Mouse (Mus musculus): Measurements from ENCODE around the gene Srsf9.

DNA sequence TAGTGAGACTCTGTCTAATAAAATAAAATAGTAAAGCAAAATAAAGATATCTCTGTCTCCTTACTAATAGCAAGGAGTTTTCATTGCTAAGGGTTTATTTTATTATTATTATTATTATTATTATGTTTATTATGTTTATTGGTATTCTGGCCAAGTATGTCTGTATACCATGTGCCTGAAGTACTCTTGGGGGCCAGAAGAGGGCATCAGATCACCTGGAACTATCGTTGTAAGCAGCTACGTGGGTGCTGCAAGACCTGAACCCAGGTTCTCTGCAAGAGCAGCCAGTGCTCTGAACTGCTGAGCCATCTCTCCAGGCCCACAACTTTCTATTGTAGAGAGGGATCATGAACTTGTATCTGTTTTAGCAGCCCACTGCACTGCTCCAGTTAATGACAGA is 48.5 kb downstream of the Srsf9 start:
- TF ChIP-seq POLR2A (IDR thresholded peaks at IDR 0.05; ENCODE audit: low read depth, low read length) (no peak), CTCF (IDR thresholded peaks at IDR 0.05; ENCODE audit: extremely low read depth, insufficient read depth, insufficient read length, insufficient replicate concordance) (no peak)
